Mouse (Mus musculus) CH12.LX (cell line): Measurements from ENCODE around the gene St7. TPM values are rescaled to one million over a fixed set of nuclear protein-coding genes. Genes with fewer than 3 reads are reported as not detected.

Source experiments
- DNase-seq: peaks from one replicate; pipeline ENCODE4 v3.0.0-alpha.2; 2013; ENCODE audit errors: extremely low read depth
- H3K27ac ChIP-seq: 2 replicates; pipeline ENCODE4 v1.5.1; 2012; ENCODE audit warnings: low read depth, mild to moderate bottlenecking, control low read depth, moderate library complexity; ENCODE audit not compliant: insufficient read depth
- H3K27me3 ChIP-seq: replicated peaks from 2 replicates; pipeline ENCODE3; 2012; ENCODE audit warnings: inconsistent platforms
- H3K36me3 ChIP-seq, 2 experiments: replicated peaks in 1 of 2; 2 replicates each; pipeline versions ENCODE3 to v1.6.1; 2012; ENCODE audit warnings: inconsistent platforms in 1 of 2, low read length in 1 of 2, mild to moderate bottlenecking in 1 of 2, mixed read lengths in 1 of 2, moderate library complexity in 1 of 2; ENCODE audit not compliant: control insufficient read depth in 1 of 2, insufficient read depth in 1 of 2
- H3K4me1 ChIP-seq, 2 experiments: 2 replicates each; pipeline ENCODE4 v1.6.1; 2012; ENCODE audit warnings: inconsistent platforms in 1 of 2, moderate library complexity in 1 of 2; ENCODE audit not compliant: insufficient read depth in 2 of 2, control insufficient read depth in 1 of 2
- H3K4me2 ChIP-seq: 2 replicates; pipeline ENCODE4 v1.6.1; 2012; ENCODE audit warnings: low read depth, mild to moderate bottlenecking, control low read depth; ENCODE audit not compliant: poor library complexity, insufficient read depth, severe bottlenecking
- H3K4me3 ChIP-seq, 3 experiments: fragments of 150-350 bp in 1 of 3; sonication (generic) in 1 of 3; replicated peaks in 1 of 3; 2 replicates each; pipeline versions ENCODE3 to v1.5.1; 2011 to 2012; ENCODE audit warnings: low read depth in 2 of 3, low read length in 2 of 3, mild to moderate bottlenecking in 2 of 3, moderate library complexity in 2 of 3, control low read depth in 1 of 3, improper control_type of control experiment in 1 of 3, inconsistent platforms in 1 of 3, mixed read lengths in 1 of 3; ENCODE audit not compliant: poor library complexity in 1 of 3
- H3K79me2 ChIP-seq: replicated peaks from 2 replicates; pipeline ENCODE4 v1.6.1; 2012; ENCODE audit warnings: mild to moderate bottlenecking, moderate library complexity; ENCODE audit not compliant: control insufficient read depth, poor library complexity, insufficient read depth, severe bottlenecking; ENCODE audit errors: extremely low read depth
- H3K9ac ChIP-seq: 2 replicates; pipeline ENCODE4 v1.6.1; 2012; ENCODE audit warnings: low read depth, mild to moderate bottlenecking, control low read depth, moderate library complexity; ENCODE audit not compliant: insufficient read depth
- H3K9me3 ChIP-seq: replicated peaks from 2 replicates; pipeline ENCODE3; 2012; ENCODE audit warnings: low read length, inconsistent platforms, mixed read lengths
- BHLHE40 ChIP-seq: IDR thresholded peaks from 2 replicates; pipeline ENCODE4 v1.6.1; 2011; ENCODE audit warnings: mild to moderate bottlenecking, low read depth, low read length, improper control_type of control experiment
- CHD2 ChIP-seq: IDR thresholded peaks from 2 replicates; pipeline ENCODE4 v1.6.1; 2011; ENCODE audit warnings: low read length, improper control_type of control experiment
- ELF1 ChIP-seq: IDR thresholded peaks from 2 replicates; pipeline ENCODE4 v1.6.1; 2014; ENCODE audit warnings: low read depth, mild to moderate bottlenecking, inconsistent platforms, low read length, improper control_type of control experiment
- EP300 ChIP-seq: IDR thresholded peaks from 2 replicates; pipeline ENCODE4 v1.6.1; 2011; ENCODE audit warnings: low read length, improper control_type of control experiment
- IRF4 ChIP-seq: IDR thresholded peaks from 2 replicates; pipeline ENCODE4 v1.6.1; 2014; ENCODE audit warnings: low read depth, mild to moderate bottlenecking, inconsistent platforms, low read length, improper control_type of control experiment
- KAT2A ChIP-seq: IDR thresholded peaks from 2 replicates; pipeline ENCODE4 v1.6.1; 2012; ENCODE audit warnings: low read length, improper control_type of control experiment, inconsistent platforms; ENCODE audit not compliant: insufficient replicate concordance
- MAFK ChIP-seq: IDR thresholded peaks from 2 replicates; pipeline ENCODE4 v1.6.1; 2011; ENCODE audit warnings: low read length, improper control_type of control experiment; ENCODE audit not compliant: insufficient replicate concordance
- MAZ ChIP-seq: IDR thresholded peaks from 2 replicates; pipeline ENCODE4 v1.6.1; 2012; ENCODE audit warnings: low read depth, mild to moderate bottlenecking, inconsistent platforms, low read length, improper control_type of control experiment, moderate library complexity
- MXI1 ChIP-seq: IDR thresholded peaks from 2 replicates; pipeline ENCODE4 v1.6.1; 2011; ENCODE audit warnings: mild to moderate bottlenecking, low read depth, low read length, improper control_type of control experiment
- MYC ChIP-seq: IDR thresholded peaks from 2 replicates; pipeline ENCODE4 v1.6.1; 2011; ENCODE audit warnings: low read depth, mild to moderate bottlenecking, improper control_type of control experiment, low read length
- NELFE ChIP-seq: IDR thresholded peaks from 2 replicates; pipeline ENCODE4 v1.6.1; 2011; ENCODE audit warnings: low read depth, low read length, improper control_type of control experiment
- NRF1 ChIP-seq: IDR thresholded peaks from 2 replicates; pipeline ENCODE4 v1.6.1; 2014; ENCODE audit warnings: low read depth, mild to moderate bottlenecking, inconsistent platforms, low read length, improper control_type of control experiment, moderate library complexity
- PAX5 ChIP-seq: IDR thresholded peaks from 2 replicates; pipeline ENCODE4 v1.6.1; 2012; ENCODE audit warnings: low read length, inconsistent platforms, mixed read lengths
- POLR2A ChIP-seq: IDR thresholded peaks from 2 replicates; pipeline ENCODE4 v1.6.1; 2011; ENCODE audit warnings: low read depth, mild to moderate bottlenecking, improper control_type of control experiment, low read length
- POLR2AphosphoS2 ChIP-seq: IDR thresholded peaks from 2 replicates; pipeline ENCODE4 v1.6.1; 2011; ENCODE audit warnings: low read depth, low read length, improper control_type of control experiment
- RCOR1 ChIP-seq: conservative IDR thresholded peaks from 2 replicates; pipeline ENCODE4 v1.6.1; 2012; ENCODE audit warnings: low read depth, mild to moderate bottlenecking, inconsistent platforms, low read length, improper control_type of control experiment
- SIN3A ChIP-seq: IDR thresholded peaks from 2 replicates; pipeline ENCODE4 v1.6.1; 2012; ENCODE audit warnings: low read length, improper control_type of control experiment, inconsistent platforms
- UBTF ChIP-seq: IDR thresholded peaks from 2 replicates; pipeline ENCODE4 v1.6.1; 2012; ENCODE audit warnings: low read depth, mild to moderate bottlenecking, inconsistent platforms, low read length, improper control_type of control experiment, moderate library complexity
- USF2 ChIP-seq: conservative IDR thresholded peaks from 2 replicates; pipeline ENCODE4 v1.6.1; 2011; ENCODE audit warnings: low read depth, low read length, improper control_type of control experiment
- ZMIZ1 ChIP-seq: IDR thresholded peaks from 2 replicates; pipeline ENCODE4 v1.6.1; 2012; ENCODE audit warnings: low read depth, mild to moderate bottlenecking, inconsistent platforms, low read length, improper control_type of control experiment
- ZNF384 ChIP-seq: IDR thresholded peaks from 2 replicates; pipeline ENCODE4 v1.6.1; 2012; ENCODE audit warnings: low read depth, low read length, improper control_type of control experiment, inconsistent platforms
- dilution Hi-C: fragments of 300-500 bp; cut with MboI; formaldehyde crosslinking; loops from 2 replicates; pipeline ENCODE4 v1.14.3; 2020; ENCODE audit warnings: low sequenced_read_pairs; ENCODE audit not compliant: extremely low pct_unique_long_range_greater_than_20kb, extremely low pct_ligation_motif_present
- in situ Hi-C: fragments of 300-500 bp; cut with MboI; formaldehyde crosslinking; loops from 3 replicates; pipeline ENCODE4 v1.14.3; 2019; ENCODE audit warnings: low sequenced_read_pairs, low pct_ligation_motif_present, low pct_unique_long_range_greater_than_20kb, mixed read lengths
- polyA plus RNA-seq: library from polyadenylated mRNA; unstranded; fragments of >175 nt; gene quantifications from 2 replicates; pipeline ENCODE4 v1.2.1, GENCODE M21; 2012; ENCODE audit warnings: low read depth; ENCODE audit not compliant: insufficient read length
- total RNA-seq, 2 experiments: library from RNA; depleted of rRNA; stranded (reverse); fragments of 300-350 nt in 1 of 2; fragments of >200 nt in 1 of 2; gene quantifications; 2 replicates each; pipeline ENCODE4 v1.2.3; 2012 to 2014

Gene St7
- total and polyA plus RNA-seq, 3 experiments: 33.9 to 64.1 (median 35.3) TPM

DNA sequence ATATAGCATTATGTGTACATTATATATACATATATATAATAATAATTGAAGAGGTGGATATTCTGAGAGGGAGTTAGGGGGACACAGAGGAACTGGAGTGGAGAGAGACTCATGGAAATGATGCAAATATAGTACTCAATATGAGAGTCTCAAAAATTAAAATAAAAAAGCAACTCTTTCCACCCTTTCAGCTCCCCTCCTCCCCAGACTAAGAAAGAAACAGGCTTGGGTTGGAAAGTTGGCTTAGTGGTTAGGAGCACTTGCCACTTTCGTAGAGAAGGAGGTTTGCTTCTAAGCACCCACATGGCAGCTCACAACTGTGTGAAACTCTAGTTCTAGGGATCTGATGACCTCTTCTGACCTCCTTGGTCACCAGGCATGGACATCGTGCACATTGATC lies 15.7 kb upstream of the St7 start:
- peaks cover 0 to 3% of the 10 kb centered on the region in 2 experiments for H3K36me3 ChIP-seq

DNA sequence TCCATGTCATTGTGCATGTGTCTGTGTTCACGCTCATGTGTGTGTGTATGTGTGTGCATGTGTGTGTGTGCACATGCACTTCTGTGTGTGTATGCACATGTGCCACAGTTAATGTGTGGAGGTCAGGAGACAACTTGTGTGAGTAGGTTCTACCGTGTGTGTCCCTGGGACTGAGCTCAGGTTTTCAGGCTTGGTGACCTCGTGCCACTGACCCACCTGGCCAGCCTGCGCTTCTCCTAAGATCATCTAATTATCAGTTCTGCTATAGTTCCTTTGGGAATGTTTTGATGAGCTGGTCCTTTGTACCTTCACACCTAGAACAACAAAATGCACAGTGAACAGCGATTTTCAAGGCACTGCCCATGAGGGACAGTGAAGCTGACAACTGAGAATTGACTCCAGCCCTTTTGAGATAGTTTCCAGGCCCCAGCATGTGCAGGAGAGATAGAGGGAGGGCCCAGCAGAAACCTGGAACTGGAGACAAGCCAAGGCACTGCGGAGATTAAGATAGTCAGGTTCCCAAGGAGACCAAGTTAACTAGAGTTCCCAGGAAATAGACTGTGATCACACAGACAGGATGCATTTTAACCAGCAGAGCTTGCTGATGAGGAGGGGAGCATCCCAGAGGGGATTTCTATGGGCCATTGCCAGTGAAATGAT lies 12.3 kb upstream of the St7 start:
- Histone ChIP-seq H3K4me2 (no peak overlapping the region), H3K27me3 (no peaks in the 10 kb centered on the region), H3K4me3 (no peak overlapping the region), H3K36me3 (peaks cover 0 to 3% of the 10 kb centered on the region in 2 experiments), H3K4me1 (peaks cover 8 to 14% of the 10 kb centered on the region in 2 experiments; a peak in 3 of 4 replicates), H3K79me2 (no peaks in the 10 kb centered on the region), H3K9me3 (peaks cover 6% of the 10 kb centered on the region), H3K9ac (no peak overlapping the region), H3K27ac (no peak overlapping the region)
- no peak for TF ChIP-seq MXI1
- TF ChIP-seq POLR2AphosphoS2: no peak
- no peak for TF ChIP-seq ZMIZ1
- no peak for TF ChIP-seq SIN3A
- TF ChIP-seq POLR2A: no peak
- no peak for TF ChIP-seq ELF1
- no peak for TF ChIP-seq KAT2A
- TF ChIP-seq USF2: no peak
- no peak for TF ChIP-seq BHLHE40
- no peak for TF ChIP-seq RCOR1
- no peak for TF ChIP-seq NELFE
- no peak for TF ChIP-seq UBTF
- TF ChIP-seq MYC: no peak
- TF ChIP-seq NRF1: no peak
- DNase-seq: no peak
- dilution Hi-C loops: no loop called here
- in situ Hi-C loops: no loop called here

More for the DNA sequence above, 15.7 kb upstream of the St7 start:
- H3K79me2 ChIP-seq: no peaks in the 10 kb centered on the region
- no peak overlapping the region for H3K9ac ChIP-seq
- dilution Hi-C loops (no loop called here), in situ Hi-C loops (loop anchor here (5.0 kb wide), 1 partner anchor 155 kb away; no protein-coding TSS in a partner anchor)
- TF ChIP-seq ZNF384: no peak
- no peak for TF ChIP-seq MAFK
- no peak for TF ChIP-seq NELFE
- TF ChIP-seq MAZ: no peak
- 0 out of 2 replicates have a peak, but pooled peaks have one; percentile 40 for TF ChIP-seq MYC
- no peak for TF ChIP-seq PAX5
- TF ChIP-seq CHD2: 0 out of 2 replicates have a peak, but pooled peaks have one; percentile 26
- TF ChIP-seq EP300: peak; percentile 78
- TF ChIP-seq IRF4: peak; percentile 69; the same call in 1 of the 2 replicates
- no peak overlapping the region for H3K27ac ChIP-seq
- H3K27me3 ChIP-seq: no peaks in the 10 kb centered on the region
- H3K9me3 ChIP-seq: peaks cover 6% of the 10 kb centered on the region
- peak; percentile 46 for DNase-seq
- no peak overlapping the region for H3K4me2 ChIP-seq
- no peak overlapping the region for H3K4me3 ChIP-seq
- peaks cover 11 to 18% of the 10 kb centered on the region in 2 experiments for H3K4me1 ChIP-seq
